Mouse (Mus musculus) midbrain, embryonic 13.5 days (tissue): Measurements from ENCODE around the gene Oma1. TPM values are rescaled to one million over a fixed set of nuclear protein-coding genes. Genes with fewer than 3 reads are reported as not detected.

ENCODE experiments used
- ATAC-seq: fragments of 200-750 bp; cut with Nextera tagmentation; 2 replicates; pipeline ENCODE4 v1.8.0; 2017; ENCODE audit warnings: mild to moderate bottlenecking, moderate TSS enrichment, moderate library complexity
- H3K27ac ChIP-seq: fragments of 300-500 bp; sonication (generic); 2 replicates; pipeline ENCODE4 v1.5.1; 2015; ENCODE audit warnings: inconsistent platforms, mild to moderate bottlenecking, moderate library complexity
- H3K27me3 ChIP-seq: fragments of 300-500 bp; sonication (generic); 2 replicates; pipeline ENCODE4 v1.6.1; 2015; ENCODE audit warnings: mild to moderate bottlenecking, inconsistent platforms
- H3K36me3 ChIP-seq: fragments of 300-500 bp; sonication (generic); 2 replicates; pipeline ENCODE4 v1.6.1; 2015; ENCODE audit warnings: mild to moderate bottlenecking, inconsistent platforms
- H3K4me1 ChIP-seq: fragments of 300-500 bp; sonication (generic); replicated peaks from 2 replicates; pipeline ENCODE4 v1.6.1; 2015; ENCODE audit warnings: inconsistent platforms
- H3K4me2 ChIP-seq: fragments of 300-500 bp; sonication (generic); replicated peaks from 2 replicates; pipeline ENCODE4 v1.6.1; 2015; ENCODE audit warnings: moderate library complexity, mild to moderate bottlenecking, inconsistent platforms
- H3K4me3 ChIP-seq: fragments of 300-500 bp; sonication (generic); replicated peaks from 2 replicates; pipeline ENCODE4 v1.5.1; 2015; ENCODE audit warnings: mild to moderate bottlenecking, inconsistent platforms
- H3K9ac ChIP-seq: fragments of 300-500 bp; sonication (generic); replicated peaks from 2 replicates; pipeline ENCODE4 v1.6.1; 2015; ENCODE audit warnings: mild to moderate bottlenecking, inconsistent platforms
- H3K9me3 ChIP-seq: fragments of 300-500 bp; sonication (generic); 2 replicates; pipeline ENCODE4 v1.6.1; 2016; ENCODE audit warnings: mild to moderate bottlenecking, inconsistent platforms
- WGBS: fragments of 180-500 bp; shearing (Covaris S2); methylation state at CpG from one replicate; pipeline ENCODE4 v1.1.7; 2015; 5-methylcytosine and 5-hydroxymethylcytosine counted together
- polyA plus RNA-seq: library from polyadenylated mRNA; unstranded; fragments of >200 nt; fragmentation: Nextera tagmentation; extraction: Ambion mirVana; gene quantifications from 2 replicates; pipeline ENCODE4 v1.2.1, GENCODE M21; 2015

Oma1 gene
- 11.1 and 12.0 TPM in 2 replicates for polyA plus RNA-seq

DNA sequence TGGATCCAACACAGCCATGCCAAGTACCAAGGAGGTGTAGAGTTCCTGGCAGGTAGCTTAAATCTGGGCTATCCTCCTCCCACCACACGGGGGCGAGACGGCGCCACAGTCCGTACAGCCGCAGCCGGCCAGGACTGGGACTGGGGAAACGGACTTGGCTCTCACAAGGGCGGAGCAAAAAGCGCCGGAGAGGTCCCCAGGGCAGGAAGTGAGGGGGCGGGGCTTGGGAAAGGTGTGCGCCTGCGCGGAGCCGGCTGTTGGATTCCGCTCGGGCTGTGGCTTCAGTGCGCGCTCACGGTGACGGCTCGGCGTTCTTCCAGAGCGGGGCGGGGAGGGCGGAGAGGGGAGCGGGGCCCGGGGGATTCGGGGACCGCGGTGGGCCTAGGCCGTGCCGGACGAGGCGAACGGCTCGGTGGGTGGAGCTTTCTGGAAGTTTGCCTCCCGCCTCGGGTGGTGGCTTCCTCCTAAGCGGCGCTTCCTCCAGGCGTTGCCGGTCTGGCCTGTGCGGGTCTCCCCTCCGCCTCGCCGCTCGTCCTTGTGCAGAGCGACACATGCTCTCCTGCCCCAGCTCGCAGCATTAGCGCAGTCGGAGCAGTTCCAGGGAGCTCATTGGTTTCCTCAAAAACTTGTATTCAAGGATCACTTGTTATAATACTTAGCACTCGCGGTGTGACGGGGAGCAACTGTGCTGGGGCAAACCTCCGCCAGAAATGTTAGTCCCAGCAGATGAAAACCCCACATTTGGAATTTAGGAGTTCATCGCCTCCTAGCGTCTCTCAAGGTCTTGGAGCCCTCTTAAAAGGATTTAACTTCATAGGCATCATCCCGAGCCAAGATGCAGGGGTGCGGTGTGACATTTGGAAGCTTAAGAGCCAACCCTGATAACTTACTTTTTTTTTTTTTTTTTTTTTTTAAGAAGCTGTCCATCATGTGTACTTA is at the start of gene Oma1:
Gene Oma1, plus strand, starts transcription at position 226 of the 939 bp plus-strand sequence.
- H3K4me1 ChIP-seq, result peaks cover 8% of the 10 kb centered on the region
- WGBS, result under 1% methylated on average over 61 of the region's 61 CpGs
- H3K4me3 ChIP-seq, result peak within 1 kb of the TSS; percentile 55
- peak within 1 kb of the TSS; percentile 73 for H3K9ac ChIP-seq
- no peaks in the 10 kb centered on the region for H3K9me3 ChIP-seq
- peak; percentile 99 for ATAC-seq
- no peaks in the 10 kb centered on the region for H3K36me3 ChIP-seq
- no peaks in the 10 kb centered on the region for H3K27me3 ChIP-seq
- peak within 1 kb of the TSS; percentile 94 for H3K27ac ChIP-seq
- peak within 1 kb of the TSS; percentile 69 for H3K4me2 ChIP-seq

DNA sequence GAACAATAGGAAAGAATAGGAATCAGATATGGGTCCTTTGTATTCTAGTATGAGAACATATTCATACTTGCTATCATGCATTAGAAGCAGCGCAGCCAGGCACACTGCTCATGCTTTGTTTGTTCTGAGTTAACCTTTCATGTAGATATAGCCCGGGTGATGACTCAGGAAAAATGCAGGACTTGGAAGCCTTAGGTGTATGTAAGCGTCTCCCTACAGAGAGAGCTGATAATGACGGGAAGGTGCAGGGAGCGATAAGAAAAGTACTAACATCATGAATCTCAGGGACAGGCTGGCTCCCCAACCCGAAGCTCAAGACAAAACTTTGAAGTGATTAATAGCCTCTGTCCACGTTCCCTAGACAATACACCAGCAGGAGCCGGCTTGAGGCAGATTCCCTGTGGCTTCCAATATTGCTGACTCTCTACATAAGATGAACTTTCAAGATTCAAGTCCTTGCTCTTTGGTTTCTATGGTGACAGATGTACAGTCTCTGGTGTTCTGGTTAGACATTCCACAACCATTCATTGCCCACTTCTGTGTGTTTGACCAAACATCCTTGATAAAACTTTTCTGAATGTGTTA is 49.7 kb upstream of the Oma1 start:
- Histone ChIP-seq H3K9me3 (no peaks in the 10 kb centered on the region), H3K4me2 (no peak overlapping the region), H3K4me1 (peaks cover 7% of the 10 kb centered on the region; the same call in 1 of the 2 replicates), H3K36me3 (no peaks in the 10 kb centered on the region), H3K9ac (no peak overlapping the region), H3K27me3 (no peaks in the 10 kb centered on the region), H3K27ac (no peak overlapping the region), H3K4me3 (no peak overlapping the region)
- WGBS, result 32% methylated on average over 8 of the region's 8 CpGs
- ATAC-seq, result 0 out of 2 replicates have a peak, but pooled peaks have one; percentile 56

DNA sequence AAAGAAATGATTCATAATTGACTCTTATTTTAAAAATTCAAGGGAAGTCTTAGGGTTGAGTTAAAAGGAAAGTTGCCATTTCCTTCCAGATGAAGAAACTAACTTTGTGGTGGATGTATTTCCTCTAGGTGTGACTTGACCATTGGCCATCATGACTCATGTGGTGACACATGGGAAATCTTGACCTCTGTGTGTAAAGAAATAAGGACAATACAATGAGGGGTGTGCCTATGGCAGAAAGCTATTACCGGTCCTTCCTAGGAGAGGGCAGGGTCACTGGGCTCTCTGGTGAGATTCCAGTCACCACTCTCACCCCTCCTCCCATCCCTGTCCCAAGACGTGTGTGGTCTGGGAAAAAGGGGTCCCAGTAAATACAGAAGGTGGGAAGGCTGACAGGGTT is 48.4 kb upstream of the Oma1 start:
- ATAC-seq, result no peak
- no peak overlapping the region for H3K27ac ChIP-seq
- no peaks in the 10 kb centered on the region for H3K27me3 ChIP-seq
- H3K4me2 ChIP-seq, result no peak overlapping the region
- H3K9me3 ChIP-seq, result no peaks in the 10 kb centered on the region
- 55% methylated on average over 2 of the region's 2 CpGs for WGBS
- H3K36me3 ChIP-seq, result no peaks in the 10 kb centered on the region
- no peak overlapping the region for H3K4me3 ChIP-seq
- no peak overlapping the region for H3K9ac ChIP-seq
- peaks cover 7% of the 10 kb centered on the region; the same call in 1 of the 2 replicates for H3K4me1 ChIP-seq

DNA sequence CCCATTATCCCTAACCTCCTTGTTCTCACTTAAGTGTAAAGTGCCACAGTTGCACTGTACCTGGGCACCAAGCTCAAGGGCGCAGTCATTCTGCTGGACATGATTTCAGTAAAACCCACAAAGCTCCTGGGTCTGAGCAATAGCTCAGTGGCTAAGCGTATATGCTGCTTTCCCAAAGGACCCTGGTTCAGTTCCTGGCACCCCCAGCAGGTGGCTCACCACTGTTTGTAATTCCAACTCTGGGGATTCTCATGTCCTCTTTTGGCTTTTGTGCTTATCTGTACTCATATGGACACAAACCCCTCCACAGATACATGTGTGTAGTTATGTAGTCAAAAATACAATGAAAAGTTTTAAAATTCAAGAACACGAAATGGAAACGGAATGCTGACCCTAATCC is 44.3 kb upstream of the Oma1 start:
- H3K27ac ChIP-seq, result no peak overlapping the region
- H3K27me3 ChIP-seq, result no peaks in the 10 kb centered on the region
- H3K36me3 ChIP-seq, result no peaks in the 10 kb centered on the region
- H3K4me1 ChIP-seq, result no peaks in the 10 kb centered on the region
- no peak overlapping the region for H3K4me3 ChIP-seq
- ATAC-seq, result no peak
- no peak overlapping the region for H3K4me2 ChIP-seq
- H3K9me3 ChIP-seq, result no peaks in the 10 kb centered on the region
- no peak overlapping the region for H3K9ac ChIP-seq
- 88% methylated on average over 4 of the region's 4 CpGs for WGBS

DNA sequence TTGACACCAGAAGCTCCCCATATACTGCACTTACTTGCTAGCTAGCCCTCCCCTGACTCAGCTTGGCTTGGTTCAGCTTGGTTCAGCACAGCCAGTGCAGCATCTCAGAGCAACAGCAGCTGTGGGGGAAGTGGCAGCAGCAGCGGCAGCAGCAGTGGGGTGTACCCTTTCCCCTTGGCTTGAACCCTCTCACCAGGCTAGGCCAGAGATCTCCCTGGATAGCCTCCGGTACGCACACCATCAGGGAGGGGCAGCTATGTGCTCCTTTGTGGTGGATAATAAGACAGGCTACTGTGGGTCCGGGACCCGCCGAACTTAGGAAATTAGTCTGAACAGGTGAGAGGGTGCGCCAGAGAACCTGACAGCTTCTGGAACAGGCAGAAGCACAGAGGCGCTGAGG is 40.6 kb upstream of the Oma1 start:
- Histone ChIP-seq H3K36me3 (no peaks in the 10 kb centered on the region), H3K27me3 (no peaks in the 10 kb centered on the region), H3K4me3 (no peak overlapping the region), H3K4me1 (no peaks in the 10 kb centered on the region), H3K9ac (no peak overlapping the region), H3K9me3 (no peaks in the 10 kb centered on the region), H3K27ac (no peak overlapping the region), H3K4me2 (no peak overlapping the region)
- WGBS, result 77% methylated on average over 7 of the region's 8 CpGs
- ATAC-seq, result no peak

DNA sequence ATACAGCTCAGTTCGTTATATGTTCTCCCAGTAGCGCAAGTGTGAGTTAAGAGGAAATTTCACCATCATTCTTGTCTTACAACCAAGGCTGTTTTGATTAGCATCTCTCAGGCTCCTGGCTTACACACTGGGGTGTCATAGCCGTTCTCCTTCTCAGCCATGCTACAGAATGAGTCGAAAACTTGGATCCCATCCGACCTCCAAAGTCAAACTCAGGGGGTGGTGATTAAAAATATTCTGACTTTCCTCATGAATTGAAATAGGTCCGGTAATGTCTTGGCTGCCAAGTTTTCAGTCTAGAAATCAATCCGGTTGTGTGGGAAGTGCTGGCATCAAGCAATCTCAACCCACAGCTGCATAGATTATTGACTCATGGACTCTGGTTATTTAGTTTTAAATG is 25.3 kb upstream of the Oma1 start:
- Histone ChIP-seq H3K4me3 (no peak overlapping the region), H3K36me3 (no peaks in the 10 kb centered on the region), H3K9me3 (no peaks in the 10 kb centered on the region), H3K9ac (no peak overlapping the region), H3K4me2 (no peak overlapping the region), H3K27me3 (no peaks in the 10 kb centered on the region), H3K4me1 (no peaks in the 10 kb centered on the region), H3K27ac (no peak overlapping the region)
- 92% methylated on average over 7 of the region's 7 CpGs for WGBS
- ATAC-seq, result no peak

DNA sequence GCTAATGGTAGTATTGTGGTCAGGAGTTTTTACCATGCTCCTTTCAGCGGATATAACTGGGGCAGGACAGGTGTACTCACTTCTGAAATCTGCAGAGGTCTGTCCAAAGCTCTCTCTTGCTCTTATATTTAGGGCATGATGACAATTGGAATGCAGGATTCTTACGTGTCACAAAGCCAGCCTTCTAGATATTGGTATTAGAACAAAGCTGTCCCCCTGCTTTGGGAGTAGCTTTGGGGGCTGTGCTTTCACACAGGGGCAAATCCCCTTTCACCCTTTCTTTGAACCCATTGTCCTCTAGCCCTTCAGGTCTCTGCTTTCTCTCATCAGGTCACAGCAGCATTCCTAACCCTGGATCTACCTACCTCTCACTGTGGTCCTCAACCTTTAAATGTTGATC is 22.8 kb upstream of the Oma1 start, which contains the start of gene 4921539E11Rik:
Gene 4921539E11Rik, minus strand, starts transcription at position 101 of the 400 bp plus-strand sequence.
- Histone ChIP-seq H3K4me3 (no peak within 1 kb of the TSS), H3K36me3 (no peaks in the 10 kb centered on the region), H3K4me2 (no peak within 1 kb of the TSS), H3K9ac (no peak within 1 kb of the TSS), H3K27me3 (no peaks in the 10 kb centered on the region), H3K9me3 (no peaks in the 10 kb centered on the region), H3K27ac (no peak within 1 kb of the TSS), H3K4me1 (no peaks in the 10 kb centered on the region)
- ATAC-seq, result no peak
- 59% methylated on average over 2 of the region's 2 CpGs for WGBS

DNA sequence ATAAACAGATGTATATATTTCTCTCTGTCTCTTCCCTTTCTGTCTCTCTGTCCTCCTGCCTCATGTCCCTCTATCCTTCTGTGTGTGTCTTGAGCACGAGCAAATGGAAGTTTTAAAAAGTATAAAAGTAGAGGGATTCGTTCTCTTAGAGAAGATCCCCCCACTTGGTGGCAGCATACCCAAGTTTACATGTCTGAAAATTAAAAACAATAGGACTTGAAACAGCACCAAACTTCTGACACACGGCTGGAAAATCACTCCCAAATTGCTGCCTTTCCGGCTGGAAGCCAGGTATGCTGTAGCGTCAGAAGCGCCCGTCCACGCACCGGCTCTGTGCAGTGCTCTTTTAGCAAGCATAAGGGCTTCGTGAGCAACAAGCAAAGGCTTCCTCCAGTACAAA is 14.3 kb upstream of the Oma1 start:
- Histone ChIP-seq H3K36me3 (no peaks in the 10 kb centered on the region), H3K27me3 (no peaks in the 10 kb centered on the region), H3K27ac (no peak overlapping the region), H3K9me3 (no peaks in the 10 kb centered on the region), H3K4me1 (no peaks in the 10 kb centered on the region), H3K4me3 (no peak overlapping the region), H3K4me2 (no peak overlapping the region), H3K9ac (no peak overlapping the region)
- no peak for ATAC-seq
- 81% methylated on average over 10 of the region's 10 CpGs for WGBS

DNA sequence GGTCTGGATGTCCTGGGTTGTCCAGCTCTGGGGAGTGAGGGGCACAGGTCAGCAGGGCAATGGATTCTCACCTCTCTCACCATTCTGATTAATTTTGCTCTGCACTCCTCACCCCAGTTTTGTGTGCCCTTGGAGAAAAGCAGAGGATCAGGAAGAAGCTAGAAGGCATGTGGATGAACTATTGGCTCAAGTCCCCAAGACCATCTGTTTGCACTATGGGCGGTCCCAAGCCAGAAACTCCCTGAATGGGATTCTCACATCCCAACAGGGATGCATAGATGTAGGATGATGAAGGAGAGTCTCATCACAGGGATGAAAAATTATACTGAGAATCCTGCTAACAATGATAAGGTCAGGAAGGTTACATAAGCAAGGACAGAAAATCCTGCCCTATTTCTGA is 9.8 kb upstream of the Oma1 start:
- no peaks in the 10 kb centered on the region for H3K9me3 ChIP-seq
- no peak overlapping the region for H3K4me3 ChIP-seq
- H3K4me1 ChIP-seq, result no peaks in the 10 kb centered on the region
- no peak overlapping the region for H3K9ac ChIP-seq
- H3K27ac ChIP-seq, result no peak overlapping the region
- no peak for ATAC-seq
- no peaks in the 10 kb centered on the region for H3K36me3 ChIP-seq
- 91% methylated on average over 1 of the region's 1 CpGs for WGBS
- H3K4me2 ChIP-seq, result no peak overlapping the region
- H3K27me3 ChIP-seq, result no peaks in the 10 kb centered on the region

DNA sequence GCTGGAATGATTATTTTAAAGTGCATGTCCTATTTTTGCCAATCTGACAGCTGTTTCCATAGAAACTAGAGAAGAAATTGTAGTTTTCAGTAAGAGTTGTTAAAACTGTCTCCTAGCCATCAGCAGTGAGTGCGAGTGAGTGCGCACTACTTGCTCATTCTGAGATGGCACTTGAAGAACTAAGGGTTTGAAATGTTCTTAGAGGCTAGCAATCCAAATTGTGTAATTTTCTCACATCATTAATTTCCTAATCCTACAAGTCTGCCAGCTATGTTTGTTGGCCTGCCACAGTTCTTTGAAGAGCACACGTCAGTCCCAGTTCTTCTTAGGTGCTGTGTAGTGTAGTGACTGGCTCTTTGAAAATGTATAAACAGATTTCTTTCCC is 906 bp downstream of the Oma1 start:
- Histone ChIP-seq H3K4me2 (peak overlapping the region; percentile 69), H3K36me3 (no peaks in the 10 kb centered on the region), H3K27ac (peak overlapping the region; percentile 94), H3K27me3 (no peaks in the 10 kb centered on the region), H3K9ac (no peak overlapping the region), H3K4me1 (peaks cover 8% of the 10 kb centered on the region), H3K4me3 (peak overlapping the region; percentile 55), H3K9me3 (no peaks in the 10 kb centered on the region)
- no peak for ATAC-seq
- 16% methylated on average over 3 of the region's 3 CpGs for WGBS

DNA sequence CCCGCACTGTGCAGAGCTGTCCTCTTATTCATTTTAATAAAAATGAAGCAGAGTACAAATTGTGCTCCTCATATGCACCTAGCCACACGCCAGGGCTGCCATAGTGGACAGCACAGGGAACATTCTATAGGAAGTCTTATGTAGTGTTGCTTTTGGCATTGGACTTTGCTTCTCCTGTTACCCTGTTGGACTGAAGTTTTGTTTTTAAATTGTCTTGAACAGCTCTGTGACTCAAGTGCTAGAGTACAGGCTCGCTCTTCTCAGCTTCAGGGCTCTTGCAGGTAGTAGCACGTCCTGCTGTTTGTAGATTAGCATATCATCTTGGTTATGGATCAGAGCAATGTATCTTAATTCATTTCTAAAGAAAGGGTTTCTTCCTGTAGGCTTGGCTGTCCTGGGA is 2.2 kb downstream of the Oma1 start:
- Histone ChIP-seq H3K36me3 (no peaks in the 10 kb centered on the region), H3K27me3 (no peaks in the 10 kb centered on the region), H3K9ac (no peak overlapping the region), H3K4me2 (no peak overlapping the region), H3K27ac (no peak overlapping the region), H3K9me3 (no peaks in the 10 kb centered on the region), H3K4me3 (no peak overlapping the region), H3K4me1 (peaks cover 8% of the 10 kb centered on the region)
- 92% methylated on average over 4 of the region's 4 CpGs for WGBS
- ATAC-seq, result no peak

DNA sequence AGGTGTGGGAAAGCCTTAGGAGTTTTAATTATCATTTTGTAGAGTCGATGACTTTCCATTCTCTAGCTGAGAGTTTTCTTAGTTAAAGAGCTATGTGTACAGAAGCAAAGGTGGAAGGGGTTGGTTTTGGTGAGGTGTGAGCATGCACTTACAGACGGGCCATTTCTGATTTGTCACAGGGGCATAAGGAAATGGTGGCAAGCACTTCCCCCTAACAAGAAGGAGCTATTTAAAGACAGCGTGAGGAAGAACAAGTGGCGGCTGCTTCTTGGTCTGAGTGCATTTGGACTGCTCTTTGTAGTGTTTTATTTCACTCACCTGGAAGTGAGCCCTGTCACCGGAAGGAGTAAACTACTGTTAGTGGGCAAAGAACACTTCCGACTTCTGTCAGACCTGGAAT is 7.8 kb downstream of the Oma1 start:
- 92% methylated on average over 6 of the region's 6 CpGs for WGBS
- H3K4me2 ChIP-seq, result no peak overlapping the region
- H3K27me3 ChIP-seq, result no peaks in the 10 kb centered on the region
- H3K36me3 ChIP-seq, result no peaks in the 10 kb centered on the region
- H3K9me3 ChIP-seq, result no peaks in the 10 kb centered on the region
- H3K27ac ChIP-seq, result no peak overlapping the region
- H3K4me1 ChIP-seq, result peaks cover 5% of the 10 kb centered on the region
- H3K4me3 ChIP-seq, result no peak overlapping the region
- no peak overlapping the region for H3K9ac ChIP-seq
- no peak for ATAC-seq
